Mouse (Mus musculus) hindbrain, embryonic 11.5 days (tissue): ENCODE data around the gene Chrna7. TPM values are rescaled to one million over a fixed set of nuclear protein-coding genes. Genes with fewer than 3 reads are reported as not detected.

ENCODE experiments used
- ATAC-seq: fragments of 200-750 bp; cut with Nextera tagmentation; 2 replicates; pipeline ENCODE4 v1.8.0; 2017; ENCODE audit warnings: mild to moderate bottlenecking, moderate TSS enrichment, moderate library complexity; ENCODE audit not compliant: low FRiP score
- DNase-seq: peaks from one replicate; pipeline ENCODE4 v3.0.0-alpha.2; 2015; ENCODE audit warnings: low spot score
- H3K27ac ChIP-seq: fragments of 300-500 bp; sonication (generic); 2 replicates; pipeline ENCODE4 v1.5.1; 2014; ENCODE audit warnings: mild to moderate bottlenecking, low read depth, low read length
- H3K27me3 ChIP-seq: fragments of 300-500 bp; sonication (generic); 2 replicates; pipeline ENCODE4 v1.6.1; 2014; ENCODE audit warnings: mild to moderate bottlenecking, low read length, moderate library complexity, mixed read lengths; ENCODE audit not compliant: control insufficient read depth, insufficient read depth
- H3K36me3 ChIP-seq: fragments of 300-500 bp; sonication (generic); 2 replicates; pipeline ENCODE4 v1.6.1; 2014; ENCODE audit warnings: mild to moderate bottlenecking, low read length, moderate library complexity, mixed read lengths; ENCODE audit not compliant: control insufficient read depth, insufficient read depth
- H3K4me1 ChIP-seq: fragments of 300-500 bp; sonication (generic); replicated peaks from 2 replicates; pipeline ENCODE4 v1.6.1; 2014; ENCODE audit warnings: low read length, mixed read lengths; ENCODE audit not compliant: control insufficient read depth, insufficient read depth
- H3K4me2 ChIP-seq: fragments of 300-500 bp; sonication (generic); replicated peaks from 2 replicates; pipeline ENCODE4 v1.6.1; 2014; ENCODE audit warnings: mild to moderate bottlenecking, low read depth, low read length
- H3K4me3 ChIP-seq: fragments of 300-500 bp; sonication (generic); 2 replicates; pipeline ENCODE4 v1.5.1; 2014; ENCODE audit warnings: low read depth, low read length
- H3K9ac ChIP-seq: fragments of 300-500 bp; sonication (generic); 2 replicates; pipeline ENCODE4 v1.6.1; 2014; ENCODE audit warnings: low read depth, low read length
- H3K9me3 ChIP-seq: fragments of 300-500 bp; sonication (generic); 2 replicates; pipeline ENCODE4 v1.6.1; 2016; ENCODE audit warnings: low read length; ENCODE audit not compliant: control insufficient read depth
- WGBS: fragments of 180-500 bp; shearing (Covaris S2); extraction: QIAGEN DNeasy Blood & Tissue Kit; methylation state at CpG from one replicate; pipeline ENCODE4 v1.1.7; 2014; 5-methylcytosine and 5-hydroxymethylcytosine counted together
- polyA plus RNA-seq: library from polyadenylated mRNA; unstranded; fragments of >200 nt; fragmentation: Nextera tagmentation; extraction: Ambion mirVana; gene quantifications from 2 replicates; pipeline ENCODE4 v1.2.1, GENCODE M21; 2014

The Chrna7 gene
- polyA plus RNA-seq, 1 experiment from 2014 or later, result 8.5 TPM

DNA sequence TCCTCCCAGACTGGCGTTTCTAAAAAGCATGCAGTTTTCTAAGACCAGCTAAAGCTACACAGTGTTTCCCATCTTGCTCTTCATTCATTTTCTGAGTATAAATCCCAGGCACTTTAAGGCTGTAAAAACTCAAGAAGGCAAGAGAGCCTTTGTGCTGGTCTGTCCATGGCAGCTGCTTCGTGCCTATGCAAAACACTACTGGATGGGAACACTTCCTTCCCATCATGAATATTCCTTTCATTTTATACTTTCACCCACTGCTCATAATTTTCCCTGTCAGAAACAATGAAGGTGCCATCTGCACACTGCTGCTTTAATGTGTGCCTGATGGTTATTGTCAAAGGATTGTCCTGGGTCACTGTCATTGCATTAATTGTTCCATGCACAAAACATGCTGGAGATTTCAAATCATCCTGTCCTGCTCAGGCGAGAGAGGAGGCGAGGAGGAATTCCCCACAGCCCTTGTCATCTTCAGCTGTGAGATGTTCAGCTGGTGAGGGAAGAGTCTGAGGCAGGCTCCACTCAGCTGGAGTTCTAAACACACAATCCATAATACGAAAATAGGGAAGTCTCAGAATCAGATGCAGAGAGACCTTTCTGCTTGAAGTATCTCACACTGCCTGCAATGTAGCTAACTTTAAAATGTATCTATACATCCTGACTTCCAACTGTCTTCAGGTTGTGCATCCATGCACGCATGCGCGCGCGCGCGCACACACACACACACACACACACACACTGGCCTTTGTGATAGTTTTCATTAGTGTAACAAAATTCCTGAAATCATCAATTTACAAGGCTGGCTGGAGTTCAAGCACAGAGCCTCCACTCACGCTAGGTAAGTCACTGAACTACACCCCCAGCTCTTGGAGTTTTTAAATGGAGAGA lies 22.5 kb downstream of the Chrna7 start:
- WGBS, result 76% methylated on average over 13 of the region's 13 CpGs
- peak; percentile 27 for DNase-seq

GRCm38 (mm10) chr7:63170063-63170787 lies 42.1 kb downstream of the Chrna7 start:
- no peaks in the 10 kb centered on the region for H3K9me3 ChIP-seq
- H3K4me2 ChIP-seq, result no peak overlapping the region
- no peak overlapping the region for H3K4me3 ChIP-seq
- H3K27me3 ChIP-seq, result no peaks in the 10 kb centered on the region
- ATAC-seq (no peak), DNase-seq (no peak)
- no peak overlapping the region for H3K9ac ChIP-seq
- WGBS, result 82% methylated on average over 3 of the region's 3 CpGs
- no peaks in the 10 kb centered on the region for H3K36me3 ChIP-seq
- no peaks in the 10 kb centered on the region for H3K4me1 ChIP-seq
- H3K27ac ChIP-seq, result no peak overlapping the region

More for the DNA sequence above, 22.5 kb downstream of the Chrna7 start:
- Histone ChIP-seq H3K4me3 (no peak overlapping the region), H3K9ac (no peak overlapping the region), H3K27ac (peak overlapping the region; percentile 74), H3K27me3 (no peaks in the 10 kb centered on the region), H3K4me2 (no peak overlapping the region), H3K4me1 (no peaks in the 10 kb centered on the region), H3K9me3 (no peaks in the 10 kb centered on the region), H3K36me3 (no peaks in the 10 kb centered on the region)
- ATAC-seq, result peak; percentile 91

- 91% methylated on average over 3 of the region's 3 CpGs for WGBS
- Histone ChIP-seq H3K4me1 (no peaks in the 10 kb centered on the region), H3K9me3 (no peaks in the 10 kb centered on the region), H3K9ac (no peak overlapping the region), H3K27me3 (no peaks in the 10 kb centered on the region), H3K36me3 (no peaks in the 10 kb centered on the region), H3K4me3 (no peak overlapping the region), H3K27ac (no peak overlapping the region), H3K4me2 (no peak overlapping the region)
- no peak for DNase-seq
- ATAC-seq, result no peak
Observed at GRCm38 (mm10) chr7:63164617-63165016, 47.8 kb downstream of the Chrna7 start.

GRCm38 (mm10) chr7:63162272-63162864 lies 50.0 kb downstream of the Chrna7 start:
- no peak overlapping the region for H3K4me2 ChIP-seq
- no peaks in the 10 kb centered on the region for H3K36me3 ChIP-seq
- no peaks in the 10 kb centered on the region for H3K27me3 ChIP-seq
- no peak overlapping the region for H3K4me3 ChIP-seq
- no peak overlapping the region for H3K9ac ChIP-seq
- no peaks in the 10 kb centered on the region for H3K9me3 ChIP-seq
- H3K27ac ChIP-seq, result no peak overlapping the region
- DNase-seq, result no peak
- no peak for ATAC-seq
- WGBS, result 75% methylated on average over 7 of the region's 7 CpGs
- no peaks in the 10 kb centered on the region for H3K4me1 ChIP-seq

DNA sequence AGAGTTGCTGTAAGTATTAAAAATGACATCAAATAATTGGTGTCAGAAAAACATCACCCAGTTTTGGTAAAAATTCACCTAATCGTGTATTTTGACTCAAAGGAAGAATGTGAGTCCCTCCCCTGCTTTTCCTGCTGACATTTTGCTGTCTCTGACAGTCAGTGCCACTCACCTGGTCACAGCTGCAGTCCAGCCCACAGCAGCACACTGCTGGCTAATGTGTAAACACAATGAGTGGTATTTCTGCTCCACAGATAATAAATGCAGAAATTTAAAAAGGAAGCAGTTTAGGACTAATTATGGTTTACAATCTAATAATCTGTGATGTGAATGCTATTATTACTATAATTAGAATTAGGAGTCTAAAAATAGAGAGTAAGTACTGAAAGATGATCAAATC lies 59.1 kb downstream of the Chrna7 start:
- no peak overlapping the region for H3K4me2 ChIP-seq
- no peaks in the 10 kb centered on the region for H3K4me1 ChIP-seq
- DNase-seq (no peak), ATAC-seq (no peak)
- H3K36me3 ChIP-seq, result no peaks in the 10 kb centered on the region
- H3K27ac ChIP-seq, result no peak overlapping the region
- 62% methylated on average over 1 of the region's 1 CpGs for WGBS
- no peak overlapping the region for H3K4me3 ChIP-seq
- no peak overlapping the region for H3K9ac ChIP-seq
- no peaks in the 10 kb centered on the region for H3K27me3 ChIP-seq
- no peaks in the 10 kb centered on the region for H3K9me3 ChIP-seq

DNA sequence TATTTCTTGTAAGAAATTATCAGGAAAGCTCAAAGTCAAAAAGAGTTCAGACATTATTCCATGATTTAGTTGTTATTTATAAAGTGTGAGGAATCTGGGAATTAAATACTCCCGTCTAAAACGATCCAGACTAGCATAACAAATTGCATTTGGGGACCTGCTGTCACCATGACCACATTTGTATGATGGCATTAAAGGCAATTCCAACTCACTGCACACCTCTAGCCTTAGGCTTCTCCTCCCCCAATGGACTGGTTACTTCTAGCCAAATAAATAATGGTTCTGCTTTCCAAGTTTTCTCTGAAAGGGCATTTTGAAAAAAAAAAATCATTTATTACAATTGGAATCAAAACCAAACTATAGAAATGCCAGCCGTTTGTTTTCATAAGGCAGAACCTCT lies 63.6 kb downstream of the Chrna7 start:
- Histone ChIP-seq H3K9me3 (no peaks in the 10 kb centered on the region), H3K4me3 (no peak overlapping the region), H3K27me3 (no peaks in the 10 kb centered on the region), H3K27ac (no peak overlapping the region), H3K4me2 (no peak overlapping the region), H3K4me1 (no peaks in the 10 kb centered on the region), H3K36me3 (no peaks in the 10 kb centered on the region), H3K9ac (no peak overlapping the region)
- ATAC-seq, result no peak
- WGBS, result 69% methylated on average over 3 of the region's 3 CpGs
- DNase-seq, result no peak

DNA sequence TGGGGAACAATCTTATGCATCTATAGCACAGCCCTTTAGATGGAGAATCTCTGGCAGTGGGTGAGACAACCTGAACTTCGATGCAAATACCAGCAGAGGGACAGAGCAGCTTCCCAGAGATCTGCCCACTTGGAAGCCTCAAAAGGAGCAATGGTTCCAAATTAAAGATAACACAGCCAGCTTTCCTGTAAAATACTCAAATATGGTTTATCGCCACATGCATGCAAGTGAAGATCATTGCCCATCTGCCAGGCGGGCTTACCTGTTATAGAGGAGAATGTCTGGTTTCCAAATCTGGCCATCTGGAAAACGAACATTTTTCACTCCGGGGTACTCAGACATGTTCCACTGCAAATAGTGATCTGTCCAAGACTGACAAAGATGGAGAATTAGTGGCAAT lies 64.0 kb downstream of the Chrna7 start:
- no peak for DNase-seq
- no peaks in the 10 kb centered on the region for H3K36me3 ChIP-seq
- H3K27ac ChIP-seq, result no peak overlapping the region
- no peak for ATAC-seq
- 91% methylated on average over 5 of the region's 5 CpGs for WGBS
- H3K4me1 ChIP-seq, result no peaks in the 10 kb centered on the region
- no peaks in the 10 kb centered on the region for H3K27me3 ChIP-seq
- H3K4me3 ChIP-seq, result no peak overlapping the region
- no peak overlapping the region for H3K9ac ChIP-seq
- H3K4me2 ChIP-seq, result no peak overlapping the region
- H3K9me3 ChIP-seq, result no peaks in the 10 kb centered on the region

DNA sequence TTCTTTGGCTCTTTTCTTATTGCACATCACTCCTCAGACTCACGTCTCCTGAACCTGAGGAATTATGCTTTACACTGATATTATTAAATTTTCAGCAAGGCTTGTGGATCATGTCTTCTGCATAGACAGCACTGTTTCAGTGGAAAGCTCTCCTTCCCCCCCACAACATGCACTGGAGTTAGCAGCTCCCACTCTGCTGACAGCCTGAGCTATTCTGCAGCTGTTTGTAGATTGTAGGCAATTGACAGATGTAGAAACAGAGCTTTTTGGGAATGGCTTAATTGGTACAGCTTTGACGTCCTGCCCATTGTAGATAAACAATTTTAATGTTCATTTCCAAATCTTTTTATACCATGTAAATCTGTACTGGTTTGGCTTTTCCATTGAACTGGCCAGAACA lies 89.8 kb downstream of the Chrna7 start:
- no peak overlapping the region for H3K4me3 ChIP-seq
- no peak for DNase-seq
- no peaks in the 10 kb centered on the region for H3K27me3 ChIP-seq
- no peak overlapping the region for H3K27ac ChIP-seq
- WGBS, result 77% methylated on average over 2 of the region's 2 CpGs
- no peaks in the 10 kb centered on the region for H3K36me3 ChIP-seq
- H3K9ac ChIP-seq, result no peak overlapping the region
- H3K9me3 ChIP-seq, result no peaks in the 10 kb centered on the region
- H3K4me2 ChIP-seq, result no peak overlapping the region
- H3K4me1 ChIP-seq, result no peaks in the 10 kb centered on the region
- no peak for ATAC-seq
